Mouse (Mus musculus) intestine, embryonic 15.5 days (tissue): Measurements from ENCODE around the gene Abca3. TPM values are rescaled to one million over a fixed set of nuclear protein-coding genes. Genes with fewer than 3 reads are reported as not detected.
A peak's percentile ranks its signal among the peaks of the same experiment; 100 is the strongest.

Experiments
- ATAC-seq: fragments of 200-750 bp; cut with Nextera tagmentation; 2 replicates; pipeline ENCODE4 v1.8.0; 2017; ENCODE audit warnings: moderate TSS enrichment, moderate library complexity
- H3K27ac ChIP-seq: fragments of 300-500 bp; sonication (generic); 2 replicates; pipeline ENCODE4 v1.5.1; 2015; ENCODE audit warnings: mild to moderate bottlenecking, inconsistent platforms
- H3K27me3 ChIP-seq: fragments of 300-500 bp; sonication (generic); replicated peaks from 2 replicates; pipeline ENCODE4 v1.6.1; 2015; ENCODE audit warnings: inconsistent platforms
- H3K36me3 ChIP-seq: fragments of 300-500 bp; sonication (generic); 2 replicates; pipeline ENCODE4 v1.6.1; 2015; ENCODE audit warnings: inconsistent platforms
- H3K4me1 ChIP-seq: fragments of 300-500 bp; sonication (generic); replicated peaks from 2 replicates; pipeline ENCODE4 v1.6.1; 2015; ENCODE audit warnings: inconsistent platforms
- H3K4me2 ChIP-seq: fragments of 300-500 bp; sonication (generic); replicated peaks from 2 replicates; pipeline ENCODE4 v1.6.1; 2015; ENCODE audit warnings: mild to moderate bottlenecking, inconsistent platforms
- H3K4me3 ChIP-seq: fragments of 300-500 bp; sonication (generic); replicated peaks from 2 replicates; pipeline ENCODE4 v1.5.1; 2015; ENCODE audit warnings: inconsistent platforms
- H3K9ac ChIP-seq: fragments of 300-500 bp; sonication (generic); 2 replicates; pipeline ENCODE4 v1.6.1; 2015; ENCODE audit warnings: inconsistent platforms
- H3K9me3 ChIP-seq: fragments of 300-500 bp; sonication (generic); 2 replicates; pipeline ENCODE4 v1.6.1; 2016; ENCODE audit warnings: inconsistent platforms
- WGBS: fragments of 180-500 bp; shearing (Covaris S2); methylation state at CpG from one replicate; pipeline ENCODE4 v1.1.7; 2015; 5-methylcytosine and 5-hydroxymethylcytosine counted together
- polyA plus RNA-seq: library from polyadenylated mRNA; unstranded; fragments of >200 nt; fragmentation: Nextera tagmentation; extraction: Ambion mirVana; gene quantifications from 2 replicates; pipeline ENCODE4 v1.2.1, GENCODE M21; 2015

Abca3 gene
- 10.1 and 11.1 TPM in 2 replicates for polyA plus RNA-seq

GRCm38 (mm10) chr17:24351760-24352357 lies at the start of gene Abca3:
Gene Abca3, plus strand, starts transcription at chr17:24351950.
- Histone ChIP-seq H3K27ac (peak within 1 kb of the TSS; percentile 68), H3K4me2 (peak within 1 kb of the TSS; percentile 94), H3K9me3 (no peaks in the 10 kb centered on the region), H3K4me1 (peaks cover 9% of the 10 kb centered on the region), H3K9ac (peak within 1 kb of the TSS; percentile 77), H3K4me3 (peak within 1 kb of the TSS; percentile 79), H3K36me3 (no peaks in the 10 kb centered on the region), H3K27me3 (peaks cover 11% of the 10 kb centered on the region; the same call in 1 of the 2 replicates)
- under 1% methylated on average over 55 of the region's 55 CpGs for WGBS
- peak; percentile 98 for ATAC-seq

DNA sequence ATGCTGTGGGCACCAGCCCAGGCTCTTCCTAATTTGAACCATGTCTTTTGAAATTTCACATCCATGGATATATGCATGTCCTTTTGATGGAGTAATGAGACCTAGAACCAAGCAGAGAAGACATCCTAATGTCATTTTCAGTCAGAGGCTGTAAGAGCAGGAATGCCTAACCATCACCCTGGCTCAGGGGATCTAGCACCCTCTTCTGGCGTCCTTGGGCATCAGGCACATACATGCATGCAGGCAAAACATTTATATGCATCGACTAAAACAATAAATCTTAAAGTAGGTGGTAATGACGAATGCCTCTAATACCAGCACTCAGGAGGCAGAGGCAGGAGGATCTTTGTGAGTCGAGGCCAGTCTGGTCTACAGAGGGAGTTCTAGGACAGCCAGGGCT lies 44.2 kb upstream of the Abca3 start:
- no peak overlapping the region for H3K27ac ChIP-seq
- H3K4me3 ChIP-seq: no peak overlapping the region
- H3K4me1 ChIP-seq: no peaks in the 10 kb centered on the region
- no peaks in the 10 kb centered on the region for H3K36me3 ChIP-seq
- H3K9ac ChIP-seq: no peak overlapping the region
- H3K27me3 ChIP-seq: no peaks in the 10 kb centered on the region
- H3K9me3 ChIP-seq: no peaks in the 10 kb centered on the region
- WGBS: 46% methylated on average over 4 of the region's 4 CpGs
- H3K4me2 ChIP-seq: no peak overlapping the region
- ATAC-seq: no peak

GRCm38 (mm10) chr17:24320826-24321225 lies 30.9 kb upstream of the Abca3 start:
- H3K27ac ChIP-seq: no peak overlapping the region
- H3K4me3 ChIP-seq: no peak overlapping the region
- WGBS: 85% methylated on average over 3 of the region's 3 CpGs
- H3K4me2 ChIP-seq: no peak overlapping the region
- H3K4me1 ChIP-seq: no peaks in the 10 kb centered on the region
- no peaks in the 10 kb centered on the region for H3K27me3 ChIP-seq
- no peak overlapping the region for H3K9ac ChIP-seq
- no peaks in the 10 kb centered on the region for H3K36me3 ChIP-seq
- H3K9me3 ChIP-seq: no peaks in the 10 kb centered on the region; the same call in 1 of the 2 replicates
- no peak for ATAC-seq

GRCm38 (mm10) chr17:24325051-24325450 lies 26.7 kb upstream of the Abca3 start:
- Histone ChIP-seq H3K27me3 (no peaks in the 10 kb centered on the region), H3K4me1 (no peaks in the 10 kb centered on the region), H3K9ac (no peak overlapping the region), H3K36me3 (no peaks in the 10 kb centered on the region), H3K9me3 (no peaks in the 10 kb centered on the region; the same call in 1 of the 2 replicates), H3K27ac (no peak overlapping the region), H3K4me2 (no peak overlapping the region), H3K4me3 (no peak overlapping the region)
- WGBS: 80% methylated on average over 10 of the region's 10 CpGs
- ATAC-seq: no peak

- 81% methylated on average over 7 of the region's 7 CpGs for WGBS
- Histone ChIP-seq H3K4me2 (no peak overlapping the region), H3K4me3 (no peak overlapping the region), H3K9ac (no peak overlapping the region), H3K27me3 (no peaks in the 10 kb centered on the region), H3K9me3 (no peaks in the 10 kb centered on the region), H3K36me3 (no peaks in the 10 kb centered on the region), H3K27ac (no peak overlapping the region), H3K4me1 (no peaks in the 10 kb centered on the region)
- ATAC-seq: no peak
Observed at GRCm38 (mm10) chr17:24327656-24328055, 24.1 kb upstream of the Abca3 start.

DNA sequence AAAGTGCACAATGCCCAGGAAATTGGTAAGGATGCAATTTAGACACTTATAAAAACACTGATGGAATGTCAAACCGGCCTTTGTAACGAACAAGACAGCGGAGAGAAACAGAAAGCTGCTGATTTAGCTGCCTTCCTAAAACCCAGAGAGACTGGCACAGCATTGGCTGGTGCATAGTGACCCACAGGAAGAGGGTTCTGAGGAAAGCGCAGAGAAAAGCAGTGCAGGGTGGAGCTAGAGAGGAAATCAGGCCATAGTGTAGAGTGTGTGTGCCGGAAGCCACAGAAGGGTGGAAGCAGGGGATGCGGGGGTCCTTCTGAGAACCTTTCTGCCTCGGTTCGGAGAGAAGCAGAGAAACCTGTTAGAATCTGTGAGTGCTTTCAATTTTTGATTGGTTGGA lies 7.1 kb upstream of the Abca3 start:
- H3K9ac ChIP-seq: no peak overlapping the region
- H3K4me1 ChIP-seq: no peaks in the 10 kb centered on the region
- no peak overlapping the region for H3K27ac ChIP-seq
- no peak overlapping the region for H3K4me2 ChIP-seq
- 79% methylated on average over 8 of the region's 8 CpGs for WGBS
- no peak for ATAC-seq
- no peaks in the 10 kb centered on the region for H3K27me3 ChIP-seq
- no peaks in the 10 kb centered on the region for H3K36me3 ChIP-seq
- no peaks in the 10 kb centered on the region for H3K9me3 ChIP-seq
- no peak overlapping the region for H3K4me3 ChIP-seq

DNA sequence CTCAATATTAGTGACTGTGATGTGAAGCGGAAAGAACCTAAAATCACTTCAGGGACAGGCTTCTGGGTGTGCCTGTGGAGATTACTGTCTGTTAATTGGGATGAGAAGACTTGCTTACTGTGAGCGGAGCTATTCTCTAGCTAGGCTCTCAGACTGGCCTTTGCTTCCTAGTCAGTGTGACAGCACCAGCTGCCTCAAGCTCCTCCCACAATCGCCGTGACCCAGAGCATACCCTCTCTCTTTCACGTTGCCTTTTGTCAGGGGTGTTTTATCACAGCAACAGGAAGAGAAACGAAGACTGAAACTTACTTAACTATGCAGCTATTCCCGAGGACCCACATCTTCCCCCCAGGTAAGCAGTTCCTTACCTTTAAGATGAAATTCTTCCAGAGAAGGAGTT lies 4.9 kb upstream of the Abca3 start:
- Histone ChIP-seq H3K36me3 (no peaks in the 10 kb centered on the region), H3K27me3 (peaks cover 11% of the 10 kb centered on the region; the same call in 1 of the 2 replicates), H3K4me2 (no peak overlapping the region), H3K9me3 (no peaks in the 10 kb centered on the region), H3K9ac (no peak overlapping the region), H3K4me1 (peaks cover 6% of the 10 kb centered on the region), H3K4me3 (no peak overlapping the region), H3K27ac (no peak overlapping the region)
- ATAC-seq: no peak
- 48% methylated on average over 7 of the region's 7 CpGs for WGBS

DNA sequence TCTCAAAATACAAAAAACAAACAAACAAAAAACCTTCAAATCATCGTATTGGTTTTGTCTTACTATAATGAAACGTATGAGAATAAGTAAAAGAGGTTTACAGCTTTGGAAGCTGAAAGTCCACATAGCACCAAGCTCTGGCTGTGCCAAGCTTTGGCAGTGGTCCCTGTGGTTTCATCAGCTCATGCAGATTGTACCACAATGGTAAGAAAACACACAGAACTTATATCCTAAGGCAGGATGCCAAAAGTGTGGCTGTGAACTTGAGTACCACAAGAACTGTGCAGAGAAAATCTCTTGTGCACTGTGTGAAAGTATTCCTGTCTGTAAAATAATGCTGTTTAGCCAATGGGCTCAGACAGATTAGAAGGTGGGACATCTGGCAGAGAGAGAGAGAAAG lies 2.6 kb upstream of the Abca3 start:
- Histone ChIP-seq H3K9ac (no peak overlapping the region), H3K36me3 (no peaks in the 10 kb centered on the region), H3K27ac (no peak overlapping the region), H3K27me3 (peaks cover 11% of the 10 kb centered on the region; the same call in 1 of the 2 replicates), H3K9me3 (no peaks in the 10 kb centered on the region), H3K4me3 (no peak overlapping the region), H3K4me1 (peaks cover 9% of the 10 kb centered on the region), H3K4me2 (no peak overlapping the region)
- WGBS: 71% methylated on average over 2 of the region's 2 CpGs
- no peak for ATAC-seq

GRCm38 (mm10) chr17:24350926-24351759 lies 607 bp upstream of the Abca3 start, which contains the start of gene Abca17:
Gene Abca17, minus strand, starts transcription at chr17:24351068.
- peaks cover 11% of the 10 kb centered on the region; the same call in 1 of the 2 replicates for H3K27me3 ChIP-seq
- peak within 1 kb of the TSS; percentile 94 for H3K4me2 ChIP-seq
- H3K27ac ChIP-seq: peak within 1 kb of the TSS; percentile 68; the same call in 1 of the 2 replicates
- H3K9me3 ChIP-seq: no peaks in the 10 kb centered on the region
- no peaks in the 10 kb centered on the region for H3K36me3 ChIP-seq
- H3K4me1 ChIP-seq: peaks cover 9% of the 10 kb centered on the region
- peak within 1 kb of the TSS; percentile 79 for H3K4me3 ChIP-seq
- H3K9ac ChIP-seq: peak within 1 kb of the TSS; percentile 77
- ATAC-seq: peak; percentile 36
- 2% methylated on average over 42 of the region's 42 CpGs for WGBS

DNA sequence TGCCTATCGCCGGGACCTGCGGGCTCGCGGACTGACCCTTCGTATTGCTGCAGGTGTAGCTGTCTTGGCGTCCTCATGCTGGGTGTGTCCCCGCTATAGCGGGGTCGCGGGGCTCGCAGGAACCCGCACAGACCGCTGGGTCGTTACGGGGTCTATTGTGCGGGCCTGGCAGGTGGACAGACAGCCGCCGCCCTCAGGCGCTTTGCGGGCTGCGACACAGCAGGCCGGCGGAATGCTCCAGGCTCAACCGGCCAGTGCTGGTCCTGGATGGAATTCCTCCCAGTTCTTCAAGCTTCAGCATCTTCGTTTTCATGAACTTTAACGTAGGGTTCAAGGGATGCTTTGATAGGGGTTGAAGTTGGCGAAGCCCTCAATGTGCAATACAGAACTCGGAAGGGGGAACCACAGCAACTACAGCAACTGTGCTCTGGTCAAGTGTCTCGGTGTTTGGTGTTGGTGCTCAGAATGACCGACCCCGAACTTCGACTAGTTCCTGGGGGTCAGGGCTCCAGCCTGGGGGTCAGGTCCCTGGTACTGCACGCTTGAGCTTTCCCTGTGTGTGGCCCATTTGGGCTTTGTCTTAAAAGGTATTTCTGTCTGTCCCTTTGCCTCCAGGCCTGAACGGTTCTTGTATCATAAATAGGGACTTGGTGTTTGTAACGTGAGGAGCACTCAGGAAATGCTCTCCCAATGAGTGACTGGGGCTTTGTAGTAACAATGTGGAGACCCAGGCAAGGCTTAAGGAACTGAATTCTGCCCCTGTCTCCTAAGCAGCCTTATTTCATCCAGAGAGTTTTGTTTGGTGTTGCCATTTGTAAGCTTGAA lies 832 bp downstream of the Abca3 start:
- H3K9me3 ChIP-seq: no peaks in the 10 kb centered on the region
- H3K4me2 ChIP-seq: peak overlapping the region; percentile 94
- peak overlapping the region; percentile 68 for H3K27ac ChIP-seq
- peaks cover 11% of the 10 kb centered on the region; the same call in 1 of the 2 replicates for H3K27me3 ChIP-seq
- H3K4me3 ChIP-seq: peak overlapping the region; percentile 79
- no peak for ATAC-seq
- H3K9ac ChIP-seq: peak overlapping the region; percentile 77
- H3K4me1 ChIP-seq: peaks cover 9% of the 10 kb centered on the region
- no peaks in the 10 kb centered on the region for H3K36me3 ChIP-seq
- 2% methylated on average over 36 of the region's 36 CpGs for WGBS

DNA sequence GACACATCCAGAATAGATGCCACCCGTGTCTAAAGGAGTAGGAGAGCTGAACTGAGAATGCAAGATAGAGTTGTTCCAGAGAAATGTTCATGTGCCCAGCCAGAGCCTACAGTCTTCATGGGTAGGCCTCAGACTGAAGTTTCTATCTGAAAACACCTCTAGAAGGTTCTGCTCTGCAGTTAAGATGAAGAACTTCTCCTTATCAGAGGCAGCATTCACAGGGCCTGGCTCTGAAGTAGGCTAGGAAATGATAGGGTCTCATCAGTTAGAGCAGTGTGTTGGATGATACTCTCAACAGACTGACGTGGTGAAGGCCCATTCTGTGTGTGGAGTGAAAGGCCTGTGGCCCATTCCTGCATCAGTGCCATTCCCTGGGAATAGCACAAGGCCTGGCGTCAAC lies 2.2 kb downstream of the Abca3 start:
- Histone ChIP-seq H3K4me1 (peaks cover 9% of the 10 kb centered on the region), H3K27me3 (peaks cover 11% of the 10 kb centered on the region; the same call in 1 of the 2 replicates), H3K4me3 (no peak overlapping the region), H3K9ac (no peak overlapping the region; the same call in 1 of the 2 replicates), H3K4me2 (no peak overlapping the region), H3K9me3 (no peaks in the 10 kb centered on the region), H3K36me3 (no peaks in the 10 kb centered on the region), H3K27ac (no peak overlapping the region)
- WGBS: 84% methylated on average over 3 of the region's 3 CpGs
- ATAC-seq: no peak

DNA sequence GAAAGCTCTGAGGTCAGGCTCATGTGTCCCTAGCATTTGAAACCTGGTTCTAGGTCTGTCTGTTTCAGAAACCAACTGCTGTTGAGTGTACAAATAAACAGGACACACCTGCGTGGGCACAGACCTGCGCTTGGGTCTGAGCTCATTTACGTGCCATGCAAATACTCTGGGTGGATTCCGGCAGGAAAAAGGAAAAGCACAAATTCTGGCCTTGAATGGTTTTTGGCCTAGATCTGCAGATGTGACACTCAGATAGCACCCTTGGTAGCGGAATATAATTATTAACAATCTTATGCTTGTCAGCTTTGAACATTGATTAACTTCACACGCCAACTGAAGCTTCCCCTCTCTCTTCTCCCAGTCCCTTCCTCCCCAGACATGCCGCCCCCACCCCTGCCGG lies 3.5 kb downstream of the Abca3 start:
- Histone ChIP-seq H3K36me3 (no peaks in the 10 kb centered on the region), H3K4me1 (peaks cover 14% of the 10 kb centered on the region), H3K4me2 (no peak overlapping the region), H3K27me3 (peaks cover 11% of the 10 kb centered on the region; the same call in 1 of the 2 replicates), H3K27ac (no peak overlapping the region), H3K9me3 (no peaks in the 10 kb centered on the region), H3K9ac (no peak overlapping the region), H3K4me3 (no peak overlapping the region)
- WGBS: 68% methylated on average over 8 of the region's 8 CpGs
- no peak for ATAC-seq
